Mouse (Mus musculus): ENCODE measurements around the gene Lsm10.

The Lsm10 gene

GRCm38 (mm10) chr4:126096464-126097111, at the start of gene Lsm10:
Gene Lsm10, plus strand, starts transcription at chr4:126096623.
- DNase-seq (ENCODE audit: low spot score): peak; percentile 92

- DNase-seq (ENCODE audit: low spot score): peak; percentile 84
These were observed 49.4 kb upstream of the Lsm10 start, which contains the start of gene Mrps15 for GRCm38 (mm10) chr4:126046851-126047585. Gene Mrps15, plus strand, starts transcription at chr4:126046925.

GRCm38 (mm10) chr4:126051617-126052016, 44.8 kb upstream of the Lsm10 start:
- DNase-seq (ENCODE audit: low spot score): no peak

- DNase-seq (ENCODE audit: low spot score): peak; percentile 53
These were observed 39.0 kb upstream of the Lsm10 start for GRCm38 (mm10) chr4:126057207-126058133.

GRCm38 (mm10) chr4:126058134-126058996, 38.1 kb upstream of the Lsm10 start, which contains the start of gene Oscp1:
Gene Oscp1, plus strand, starts transcription at chr4:126058565.
- DNase-seq (ENCODE audit: low spot score): peak; percentile 93

GRCm38 (mm10) chr4:126058997-126059362, 37.4 kb upstream of the Lsm10 start:
- no peak for DNase-seq (ENCODE audit: low spot score)

GRCm38 (mm10) chr4:126062856-126063255, 33.6 kb upstream of the Lsm10 start:
- DNase-seq (ENCODE audit: low spot score): peak; percentile 33

- DNase-seq (ENCODE audit: low spot score): no peak
These were observed 31.2 kb upstream of the Lsm10 start for GRCm38 (mm10) chr4:126065241-126065640.

GRCm38 (mm10) chr4:126067401-126068077, 28.9 kb upstream of the Lsm10 start:
- DNase-seq (ENCODE audit: low spot score): no peak

GRCm38 (mm10) chr4:126068842-126069241, 27.6 kb upstream of the Lsm10 start:
- no peak for DNase-seq (ENCODE audit: low spot score)

- no peak for DNase-seq (ENCODE audit: low spot score)
These were observed 18.6 kb upstream of the Lsm10 start for GRCm38 (mm10) chr4:126077833-126078232.

GRCm38 (mm10) chr4:126079266-126079665, 17.2 kb upstream of the Lsm10 start:
- no peak for DNase-seq (ENCODE audit: low spot score)

GRCm38 (mm10) chr4:126081601-126082000, 14.8 kb upstream of the Lsm10 start:
- DNase-seq (ENCODE audit: low spot score): no peak

GRCm38 (mm10) chr4:126083021-126083420, 13.4 kb upstream of the Lsm10 start:
- DNase-seq (ENCODE audit: low spot score): no peak

GRCm38 (mm10) chr4:126084382-126084781, 12.0 kb upstream of the Lsm10 start:
- no peak for DNase-seq (ENCODE audit: low spot score)

- peak; percentile 82 for DNase-seq (ENCODE audit: low spot score)
These were observed 10.3 kb upstream of the Lsm10 start for GRCm38 (mm10) chr4:126085996-126086576.

GRCm38 (mm10) chr4:126090101-126090847, 6.1 kb upstream of the Lsm10 start:
- no peak for DNase-seq (ENCODE audit: low spot score)

GRCm38 (mm10) chr4:126090848-126091124, 5.6 kb upstream of the Lsm10 start:
- DNase-seq (ENCODE audit: low spot score): no peak

- DNase-seq (ENCODE audit: low spot score): no peak
These were observed 4.5 kb upstream of the Lsm10 start for GRCm38 (mm10) chr4:126091873-126092272.

Measured in c-Kit-positive CD71-positive TER-119-positive erythroid progenitor cells, embryonic 14.5 days (primary cell).